Mouse (Mus musculus): ENCODE measurements at regions not wholly inside any gene's neighbourhood (a gene's known extent, or its start where the extent isn't known, plus 50 kb on each side); places are given as distances from the start of the nearest gene placed in this dataset.

GRCm38 (mm10) chr12:14415543-14416181 is 263.8 kb upstream of the Fam84a start:
- DNase-seq (ENCODE audit: low spot score) = no peak

GRCm38 (mm10) chr12:14411102-14411501 is 259.2 kb upstream of the Fam84a start:
- DNase-seq (ENCODE audit: low spot score) = no peak

- DNase-seq (ENCODE audit: low spot score) = no peak
Measured at GRCm38 (mm10) chr12:14405796-14406195, 253.9 kb upstream of the Fam84a start.

GRCm38 (mm10) chr12:14376211-14376610 is 224.4 kb upstream of the Fam84a start:
- DNase-seq (ENCODE audit: low spot score) = no peak

- no peak for DNase-seq (ENCODE audit: low spot score)
Measured at GRCm38 (mm10) chr12:14338244-14338799, 186.5 kb upstream of the Fam84a start.

GRCm38 (mm10) chr12:14337813-14338212 is 186.0 kb upstream of the Fam84a start:
- no peak for DNase-seq (ENCODE audit: low spot score)

GRCm38 (mm10) chr12:14318693-14319092 is 166.8 kb upstream of the Fam84a start:
- no peak for DNase-seq (ENCODE audit: low spot score)

GRCm38 (mm10) chr12:14316392-14316791 is 164.5 kb upstream of the Fam84a start:
- DNase-seq (ENCODE audit: low spot score) = no peak

GRCm38 (mm10) chr12:14315780-14316179 is 163.9 kb upstream of the Fam84a start:
- DNase-seq (ENCODE audit: low spot score) = peak; percentile 29

GRCm38 (mm10) chr12:14302366-14302930 is 150.6 kb upstream of the Fam84a start:
- DNase-seq (ENCODE audit: low spot score) = no peak

- peak; percentile 22 for DNase-seq (ENCODE audit: low spot score)
Measured at GRCm38 (mm10) chr12:14301676-14302365, 150.0 kb upstream of the Fam84a start.

GRCm38 (mm10) chr12:14292083-14292482 is 140.2 kb upstream of the Fam84a start:
- DNase-seq (ENCODE audit: low spot score) = no peak

GRCm38 (mm10) chr12:14287657-14288056 is 135.8 kb upstream of the Fam84a start:
- DNase-seq (ENCODE audit: low spot score) = no peak

GRCm38 (mm10) chr12:14286676-14287075 is 134.8 kb upstream of the Fam84a start:
- DNase-seq (ENCODE audit: low spot score) = peak; percentile 8

- peak; percentile 87 for DNase-seq (ENCODE audit: low spot score)
Measured at GRCm38 (mm10) chr12:14285870-14286535, 134.1 kb upstream of the Fam84a start.

- no peak for DNase-seq (ENCODE audit: low spot score)
Measured at GRCm38 (mm10) chr12:14283106-14283692, 131.3 kb upstream of the Fam84a start.

GRCm38 (mm10) chr12:14275265-14275664 is 123.4 kb upstream of the Fam84a start:
- no peak for DNase-seq (ENCODE audit: low spot score)

- no peak for DNase-seq (ENCODE audit: low spot score)
Measured at GRCm38 (mm10) chr12:14274796-14275195, 122.9 kb upstream of the Fam84a start.

- no peak for DNase-seq (ENCODE audit: low spot score)
Measured at GRCm38 (mm10) chr12:14271216-14271615, 119.4 kb upstream of the Fam84a start.

- no peak for DNase-seq (ENCODE audit: low spot score)
Measured at GRCm38 (mm10) chr12:14261102-14261501, 109.2 kb upstream of the Fam84a start.

- no peak for DNase-seq (ENCODE audit: low spot score)
Measured at GRCm38 (mm10) chr12:14260288-14260687, 108.4 kb upstream of the Fam84a start.

GRCm38 (mm10) chr12:14253336-14253735 is 101.5 kb upstream of the Fam84a start:
- no peak for DNase-seq (ENCODE audit: low spot score)

All from urinary bladder, postnatal 14 days (tissue).